20 mouse cellular contexts compared by ENCODE assay signal in the genomic region with DNA sequence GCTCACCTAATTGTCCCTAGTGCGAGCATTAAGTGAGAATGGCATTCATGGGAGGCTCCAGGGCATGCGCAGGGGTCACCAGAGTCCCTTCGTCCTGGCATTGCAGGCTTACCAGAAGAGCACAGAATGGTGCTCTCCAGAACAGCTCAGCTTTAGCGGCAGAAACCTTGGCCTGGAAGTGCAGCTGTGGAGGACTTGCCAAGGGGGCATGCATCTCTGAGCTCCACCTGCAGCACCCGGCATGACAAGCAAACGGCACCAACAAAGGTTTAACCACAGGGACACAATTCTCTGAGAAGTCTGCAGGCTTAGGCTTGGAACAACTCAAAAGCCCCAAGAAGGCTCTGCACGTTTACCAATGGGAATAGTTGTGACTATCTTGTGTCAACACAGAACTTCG.
DNase-seq lines count a peak whose midpoint lies in the region.
"Had no signal": no experiment of that assay in that cellular context is flagged by ENCODE, and none has a peak within 500 bp of the region (broad histone marks: within the 10 kb centered on the region; RNA-seq: fewer than 3 reads in every experiment).

No protein-coding gene starts in this region.

- DNase-seq in T-cell, adult 2 months (ENCODE audit: low spot score) = peak; percentile 5
- peak; percentile 46 for DNase-seq in induced T-regulatory cell, adult 2 months (ENCODE audit: low read depth)
- peak; percentile 70 for DNase-seq in thymus, postnatal 0 days (ENCODE audit: low spot score)
- peak; percentile 43 for DNase-seq in thymus, postnatal 25 days
- no peak for DNase-seq in urinary bladder, postnatal 10 days (ENCODE audit: low spot score)
- DNase-seq in kidney, adult 18-20 months = no peak
- DNase-seq in testis, postnatal 14 days (ENCODE audit: low spot score) = no peak
- no peak for DNase-seq in left cerebral cortex, adult 9 months (ENCODE audit: low spot score in 2 of 2)
- DNase-seq: adrenal gland, adult 2 months; adrenal gland, postnatal 14 days; cerebellum, adult 11 months; cerebellum, adult 2 months; cerebellum, adult 9-11 months; cerebellum, postnatal 25 days; forebrain, postnatal 0 days; gastrocnemius, adult 2 months; gastrocnemius, postnatal 25 days; heart, adult 18-20 months; heart, postnatal 10 days; heart, postnatal 36 days had no signal

Comparison
In these comparisons a context has a peak if more than half of its experiments do, and no peak if none do; other contexts are left out.
1. DNase-seq: peak in T-cell, adult 2 months (single experiment), induced T-regulatory cell, adult 2 months (single experiment), thymus, postnatal 0 days (single experiment) and thymus, postnatal 25 days (single experiment); none in urinary bladder, postnatal 10 days (single experiment), kidney, adult 18-20 months (single experiment), testis, postnatal 14 days (single experiment) and left cerebral cortex, adult 9 months (0 of 2).